ENCODE assay signal across 10 mouse cellular contexts in the genomic region with DNA sequence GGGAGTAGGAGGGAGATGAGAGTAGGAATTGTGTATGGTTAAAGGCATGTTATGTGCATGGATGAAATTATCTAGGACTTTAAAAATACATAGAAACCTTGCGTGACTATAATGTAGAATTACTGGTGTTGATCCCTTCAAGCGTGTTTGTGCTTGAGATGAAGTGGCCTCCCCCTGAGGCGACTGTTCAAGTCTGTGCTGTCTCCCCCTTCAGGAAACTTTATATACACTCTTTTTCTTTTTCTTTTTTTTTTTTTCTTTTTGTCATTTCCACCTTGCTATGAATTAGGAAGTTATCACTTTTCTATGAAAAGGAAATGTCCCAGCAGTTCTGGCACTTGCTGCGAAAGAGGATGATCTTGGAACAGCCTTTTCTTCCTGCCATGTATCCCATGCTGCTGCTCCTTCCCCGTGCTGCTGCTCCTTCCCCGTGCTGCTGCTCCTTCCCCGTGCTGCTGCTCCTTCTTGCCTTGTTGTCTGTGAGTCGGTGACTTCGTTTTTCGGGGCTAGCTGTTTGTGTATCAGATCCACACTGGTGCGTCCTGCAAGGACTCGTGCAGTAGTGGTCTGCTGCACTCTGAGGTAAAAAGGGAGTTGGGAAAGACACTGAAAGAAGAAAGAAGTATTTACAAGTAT. TPM values are rescaled to one million over a fixed set of nuclear protein-coding genes. Genes with fewer than 3 reads are reported as not detected.
DNase-seq lines count a peak whose midpoint lies in the region; ATAC-seq and TF ChIP-seq lines count a peak whose summit lies in the region.
"Had no signal": no experiment of that assay in that cellular context is flagged by ENCODE, and none has a peak within 500 bp of the region (broad histone marks: within the 10 kb centered on the region; RNA-seq: fewer than 3 reads in every experiment).

No protein-coding gene starts in this region.

- ATAC-seq in heart, embryonic 11.5 days (replicated peaks; ENCODE audit: insufficient number of reproducible peaks, low FRiP score, low TSS enrichment), result no peak

- intact Hi-C loops in left cerebral cortex, adult 2 months (cut with DNase I), result loop anchor here (5.0 kb wide), 1 partner anchor 38 kb away; the partner anchor contains the start of gene Add3

- 76% methylated on average over 12 of the region's 12 CpGs for WGBS in heart, embryonic 11.5 days (ENCODE audit: insufficient replicate concordance)
- 88% methylated on average over 12 of the region's 12 CpGs for WGBS in limb, embryonic 10.5 days
- WGBS in forebrain, embryonic 10.5 days, result 89% methylated on average over 12 of the region's 12 CpGs

- H3K27me3 ChIP-seq in heart, embryonic 11.5 days (ENCODE audit: control insufficient read depth, insufficient read depth, low read length), result no peaks in the 10 kb centered on the region
- H3K27me3 ChIP-seq in limb, embryonic 10.5 days (ENCODE audit: low read depth, poor library complexity, severe bottlenecking), result no peaks in the 10 kb centered on the region
- no peaks in the 10 kb centered on the region for H3K27me3 ChIP-seq in forebrain, embryonic 10.5 days (ENCODE audit: poor library complexity, severe bottlenecking)
- H3K27me3 ChIP-seq: neural tube, embryonic 12.5 days had no signal

- TF ChIP-seq CTCF in left cerebral cortex, adult 2 months (IDR thresholded peaks at IDR 0.05), result peak; percentile 33

- no peak overlapping the region for H3K9ac ChIP-seq in heart, embryonic 11.5 days (ENCODE audit: low read depth, low read length)
- H3K9ac ChIP-seq: neural tube, embryonic 12.5 days had no signal

- H3K36me3 ChIP-seq in heart, embryonic 11.5 days (ENCODE audit: control insufficient read depth, insufficient read depth, low read length), result no peaks in the 10 kb centered on the region
- H3K36me3 ChIP-seq in limb, embryonic 10.5 days, result 0 out of 2 replicates have a peak, but pooled peaks cover 4% of the 10 kb centered on the region
- H3K36me3 ChIP-seq in forebrain, embryonic 10.5 days (replicated peaks), result peaks cover 3% of the 10 kb centered on the region; the same call in 1 of the 2 replicates
- H3K36me3 ChIP-seq: neural tube, embryonic 12.5 days had no signal

- peaks cover 43% of the 10 kb centered on the region for H3K4me1 ChIP-seq in heart, embryonic 11.5 days (ENCODE audit: control insufficient read depth, insufficient read depth, low read length)
- H3K4me1 ChIP-seq in brown adipose tissue, adult 24 weeks (ENCODE audit: control insufficient read depth, insufficient read depth, insufficient read length, low read length), result peaks cover 32% of the 10 kb centered on the region
- peaks cover 26% of the 10 kb centered on the region for H3K4me1 ChIP-seq in limb, embryonic 10.5 days
- H3K4me1 ChIP-seq in forebrain, embryonic 10.5 days, result peaks cover 30% of the 10 kb centered on the region

- no peak overlapping the region for H3K4me2 ChIP-seq in heart, embryonic 11.5 days
- H3K4me2 ChIP-seq: neural tube, embryonic 12.5 days had no signal

- H3K9me3 ChIP-seq in heart, embryonic 11.5 days (replicated peaks; ENCODE audit: control insufficient read depth, low read length), result no peaks in the 10 kb centered on the region
- H3K9me3 ChIP-seq in limb, embryonic 10.5 days (replicated peaks), result no peaks in the 10 kb centered on the region
- H3K9me3 ChIP-seq in forebrain, embryonic 10.5 days, result no peaks in the 10 kb centered on the region
- H3K9me3 ChIP-seq: neural tube, embryonic 12.5 days had no signal

- DNase-seq in heart, adult 9 months (ENCODE audit: low spot score in 2 of 2), result no peak
- DNase-seq in left cerebral cortex, adult 2 months (ENCODE audit: extremely low spot score in 1 of 2, low spot score in 2 of 2), result no peak
- no peak for DNase-seq in left cerebral cortex, adult 11 months (ENCODE audit: low spot score)
- no peak for DNase-seq in limb, embryonic 10.5 days (ENCODE audit: low spot score)
- DNase-seq in cerebellum, adult 9-11 months, result no peak
- DNase-seq in forebrain, embryonic 10.5 days (ENCODE audit: extremely low spot score, low spot score), result no peak
- DNase-seq: gastrocnemius, postnatal 10 days had no signal

- H3K27ac ChIP-seq in heart, embryonic 11.5 days (ENCODE audit: low read depth, low read length), result peak overlapping the region; percentile 54; the same call in 1 of the 2 replicates
- H3K27ac ChIP-seq in left cerebral cortex, adult 2 months, result no peak overlapping the region
- H3K27ac ChIP-seq in brown adipose tissue, adult 24 weeks (replicated peaks; ENCODE audit: low read depth, low read length), result peak overlapping the region; percentile 88
- peak overlapping the region; percentile 3; the same call in 1 of the 2 replicates for H3K27ac ChIP-seq in limb, embryonic 10.5 days
- no peak overlapping the region for H3K27ac ChIP-seq in forebrain, embryonic 10.5 days
- H3K27ac ChIP-seq: neural tube, embryonic 12.5 days had no signal

- H3K4me3 ChIP-seq in heart, embryonic 11.5 days (ENCODE audit: low read depth, low read length), result no peak overlapping the region
- no peak overlapping the region for H3K4me3 ChIP-seq in left cerebral cortex, adult 2 months
- no peak overlapping the region for H3K4me3 ChIP-seq in brown adipose tissue, adult 24 weeks (ENCODE audit: insufficient read depth, low read depth, low read length)
- no peak overlapping the region for H3K4me3 ChIP-seq in limb, embryonic 10.5 days
- no peak overlapping the region for H3K4me3 ChIP-seq in forebrain, embryonic 10.5 days
- H3K4me3 ChIP-seq: neural tube, embryonic 12.5 days had no signal

RNA-seq across cellular contexts. Expression of gene Add3, which starts 40.0 kb away (rescaled TPM):
- polyA plus RNA-seq in heart, embryonic 11.5 days (2014; fragmentation: Nextera tagmentation; extraction: Ambion mirVana), result 133 and 152 TPM in 2 replicates
- 10 to 100 TPM; 84.4 to 86.9 TPM for total RNA-seq in left cerebral cortex, adult 2 months (2021)
- 40.1 and 40.8 TPM in 2 replicates for polyA plus RNA-seq in brown adipose tissue, adult 24 weeks (2012; ENCODE audit: insufficient read depth, insufficient read length, missing spikeins)
- 46.4 and 63.7 TPM in 2 replicates for polyA plus RNA-seq in limb, embryonic 10.5 days (2016; fragmentation: Nextera tagmentation; extraction: Ambion mirVana)
- 55.4 and 59.3 TPM in 2 replicates for polyA plus RNA-seq in forebrain, embryonic 10.5 days (2016; fragmentation: Nextera tagmentation; extraction: Ambion mirVana)

Comparison
In these comparisons a context has a peak if more than half of its experiments do, and no peak if none do; other contexts are left out.
1. H3K27ac ChIP-seq: peak in heart, embryonic 11.5 days (single experiment), brown adipose tissue, adult 24 weeks (single experiment) and limb, embryonic 10.5 days (single experiment); none in left cerebral cortex, adult 2 months (single experiment) and forebrain, embryonic 10.5 days (single experiment).